Mouse (Mus musculus) small intestine, adult 2 months (tissue): ENCODE measurements around the gene Zmat5. TPM values are rescaled to one million over a fixed set of nuclear protein-coding genes. Genes with fewer than 3 reads are reported as not detected.

Source experiments
- H3K27ac ChIP-seq: fragments of 200-500 bp; 2 replicates; pipeline ENCODE4 v1.5.1; 2012; ENCODE audit warnings: low read depth, low read length, control low read depth, inconsistent platforms; ENCODE audit not compliant: insufficient read depth
- H3K27me3 ChIP-seq: fragments of 200-500 bp; 2 replicates; pipeline ENCODE4 v1.6.1; 2012; ENCODE audit warnings: mild to moderate bottlenecking, moderate library complexity, low read length, inconsistent platforms; ENCODE audit not compliant: control insufficient read depth, insufficient read depth
- H3K36me3 ChIP-seq: fragments of 200-500 bp; 2 replicates; pipeline ENCODE4 v1.6.1; 2012; ENCODE audit warnings: mild to moderate bottlenecking, low read length, control low read depth, inconsistent platforms; ENCODE audit not compliant: control insufficient read depth, insufficient read depth
- H3K4me1 ChIP-seq: fragments of 200-500 bp; 2 replicates; pipeline ENCODE4 v1.6.1; 2012; ENCODE audit warnings: low read length, inconsistent platforms, mixed read lengths; ENCODE audit not compliant: control insufficient read depth, insufficient read depth, insufficient read length
- H3K4me3 ChIP-seq: fragments of 200-500 bp; 2 replicates; pipeline ENCODE4 v1.5.1; 2012; ENCODE audit warnings: low read depth, mild to moderate bottlenecking, control low read depth, inconsistent platforms, low read length, moderate library complexity
- CTCF ChIP-seq: fragments of 200-500 bp; IDR thresholded peaks from 2 replicates; pipeline ENCODE4 v1.5.1; 2012; ENCODE audit warnings: low read depth, mild to moderate bottlenecking, control low read depth, inconsistent platforms, low read length, moderate library complexity, mixed read lengths; ENCODE audit not compliant: insufficient replicate concordance, insufficient read length; ENCODE audit errors: extremely low read depth
- POLR2A ChIP-seq: fragments of 200-500 bp; IDR thresholded peaks from 2 replicates; pipeline ENCODE4 v1.6.1; 2012; ENCODE audit warnings: low read depth, mild to moderate bottlenecking, control low read depth, inconsistent platforms, low read length, moderate library complexity
- WGBS: fragments of 180-500 bp; shearing (Covaris S2); methylation state at CpG from one replicate; pipeline ENCODE4 v1.1.7; 2018; 5-methylcytosine and 5-hydroxymethylcytosine counted together
- polyA plus RNA-seq: library from polyadenylated mRNA; depleted of rRNA; stranded (reverse); fragments of >200 nt; gene quantifications from 2 replicates; pipeline ENCODE4 v1.2.3, GENCODE M21; 2012

Zmat5 gene
- polyA plus RNA-seq, 1 experiment: 61.5 TPM

GRCm38 (mm10) chr11:4720900-4721580 is 16.6 kb downstream of the Zmat5 start:
- no peaks in the 10 kb centered on the region for H3K4me1 ChIP-seq
- H3K36me3 ChIP-seq: peaks cover 15% of the 10 kb centered on the region
- no peak overlapping the region for H3K27ac ChIP-seq
- H3K4me3 ChIP-seq: no peak overlapping the region
- TF ChIP-seq CTCF: no peak
- no peak for TF ChIP-seq POLR2A
- no peaks in the 10 kb centered on the region for H3K27me3 ChIP-seq
- WGBS: 56% methylated on average over 7 of the region's 7 CpGs

GRCm38 (mm10) chr11:4721728-4722127 is 17.2 kb downstream of the Zmat5 start:
- 81% methylated on average over 8 of the region's 8 CpGs for WGBS
- no peak overlapping the region for H3K4me3 ChIP-seq
- no peaks in the 10 kb centered on the region for H3K4me1 ChIP-seq
- TF ChIP-seq POLR2A (no peak), CTCF (no peak)
- no peak overlapping the region for H3K27ac ChIP-seq
- peaks cover 15% of the 10 kb centered on the region for H3K36me3 ChIP-seq
- no peaks in the 10 kb centered on the region for H3K27me3 ChIP-seq

- WGBS: 22% methylated on average over 12 of the region's 12 CpGs
- no peaks in the 10 kb centered on the region for H3K27me3 ChIP-seq
Measured at GRCm38 (mm10) chr11:4729603-4730002, 25.1 kb downstream of the Zmat5 start.

GRCm38 (mm10) chr11:4730096-4730495 is 25.6 kb downstream of the Zmat5 start:
- Histone ChIP-seq H3K27me3 (no peaks in the 10 kb centered on the region), H3K36me3 (peaks cover 16% of the 10 kb centered on the region), H3K4me1 (peaks cover 3% of the 10 kb centered on the region), H3K4me3 (no peak overlapping the region), H3K27ac (no peak overlapping the region)
- no peak for TF ChIP-seq CTCF
- TF ChIP-seq POLR2A: no peak
- 39% methylated on average over 6 of the region's 6 CpGs for WGBS

More at GRCm38 (mm10) chr11:4729603-4730002, 25.1 kb downstream of the Zmat5 start:
- Histone ChIP-seq H3K36me3 (peaks cover 16% of the 10 kb centered on the region), H3K4me3 (no peak overlapping the region), H3K4me1 (peaks cover 3% of the 10 kb centered on the region), H3K27ac (no peak overlapping the region)
- TF ChIP-seq POLR2A: no peak
- no peak for TF ChIP-seq CTCF

DNA sequence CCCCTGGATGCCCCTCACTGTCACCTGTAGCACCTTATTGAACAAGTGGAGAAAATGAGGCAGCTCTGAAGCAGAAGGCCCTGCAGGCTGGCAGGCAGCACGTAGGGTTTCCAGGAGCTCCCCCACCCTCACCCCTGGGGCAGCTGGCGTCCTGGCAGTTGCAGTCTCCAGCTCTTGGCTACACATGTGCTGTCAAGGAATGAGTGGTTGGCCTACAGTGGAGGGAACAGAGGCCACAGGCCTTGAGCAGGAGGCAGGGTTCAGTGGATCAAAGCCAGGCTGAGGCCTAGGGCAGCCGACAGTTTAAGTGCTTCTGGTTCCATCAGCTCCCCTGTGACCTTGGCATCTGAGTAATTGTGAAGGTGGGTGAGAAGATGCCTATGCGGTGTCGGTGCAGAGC is 26.4 kb downstream of the Zmat5 start:
- Histone ChIP-seq H3K27me3 (no peaks in the 10 kb centered on the region), H3K4me3 (no peak overlapping the region), H3K36me3 (peaks cover 10% of the 10 kb centered on the region), H3K4me1 (peaks cover 3% of the 10 kb centered on the region), H3K27ac (no peak overlapping the region)
- TF ChIP-seq POLR2A: no peak
- no peak for TF ChIP-seq CTCF
- WGBS: 85% methylated on average over 5 of the region's 5 CpGs

DNA sequence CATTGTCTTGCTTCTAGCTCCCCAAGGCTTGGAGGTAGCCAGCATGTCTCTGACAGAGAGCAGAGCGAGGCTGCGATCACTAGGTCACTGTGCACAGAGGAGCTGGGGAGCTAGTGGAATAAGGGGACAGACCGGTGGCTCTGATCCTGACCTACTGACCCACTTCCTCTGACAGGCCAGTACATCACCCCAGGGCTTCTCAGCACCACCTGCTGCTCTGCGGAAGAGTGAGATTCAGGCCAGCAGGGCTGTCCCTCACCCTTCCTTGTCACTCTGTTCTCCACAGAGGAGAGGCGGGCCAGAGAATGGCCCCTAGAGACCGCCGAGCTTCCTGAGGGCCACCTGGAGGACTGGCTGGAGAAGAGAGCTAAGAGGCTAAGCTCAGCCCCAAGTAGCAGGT is 27.3 kb downstream of the Zmat5 start:
- H3K4me3 ChIP-seq: no peak overlapping the region
- 87% methylated on average over 7 of the region's 7 CpGs for WGBS
- peaks cover 3% of the 10 kb centered on the region for H3K4me1 ChIP-seq
- no peak for TF ChIP-seq CTCF
- TF ChIP-seq POLR2A: no peak
- H3K36me3 ChIP-seq: peaks cover 10% of the 10 kb centered on the region
- no peaks in the 10 kb centered on the region for H3K27me3 ChIP-seq
- no peak overlapping the region for H3K27ac ChIP-seq

DNA sequence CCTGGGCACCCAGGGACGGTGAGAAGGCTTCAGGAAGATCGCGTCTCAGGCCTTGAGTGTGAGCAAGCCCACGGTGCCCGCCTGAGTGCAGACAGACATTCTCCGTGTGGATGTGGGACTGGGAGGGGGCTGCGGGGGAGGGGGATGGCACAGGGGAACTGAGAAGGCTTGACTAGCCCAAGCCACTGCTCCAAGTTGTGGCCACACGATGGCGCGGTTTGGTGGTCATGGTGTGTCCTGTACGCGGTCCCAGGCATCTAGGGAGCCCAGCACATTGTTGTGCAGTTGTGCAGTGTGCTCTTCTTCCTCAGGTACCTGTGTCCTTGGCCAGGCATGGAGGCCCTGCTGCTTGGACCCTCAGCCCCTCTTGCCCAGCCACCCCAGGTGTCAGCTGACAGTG is 29.7 kb downstream of the Zmat5 start:
- no peak overlapping the region for H3K4me3 ChIP-seq
- peaks cover 3% of the 10 kb centered on the region for H3K4me1 ChIP-seq
- H3K27me3 ChIP-seq: no peaks in the 10 kb centered on the region
- peaks cover 12% of the 10 kb centered on the region; the same call in 1 of the 2 replicates for H3K36me3 ChIP-seq
- H3K27ac ChIP-seq: no peak overlapping the region
- TF ChIP-seq POLR2A: no peak
- no peak for TF ChIP-seq CTCF
- WGBS: 73% methylated on average over 12 of the region's 12 CpGs
